Mouse (Mus musculus): ENCODE data around the gene Trio.

GRCm38 (mm10) chr15:27991066-27991701 lies 34.5 kb downstream of the Trio start:
- no peak for TF ChIP-seq CTCF (IDR thresholded peaks at IDR 0.05; ENCODE audit: borderline replicate concordance, insufficient read depth, low read depth, low read length)
- no peak for TF ChIP-seq POLR2A (IDR thresholded peaks at IDR 0.05; ENCODE audit: borderline replicate concordance, insufficient read depth, low read length)
